Mouse (Mus musculus) cerebellum, postnatal 4 days (tissue): ENCODE results near the gene Nudt21.

Source experiments
- DNase-seq, 2 experiments: peaks; one replicate each; pipeline ENCODE4 v3.0.0; 2022; ENCODE audit warnings: low spot score in 2 of 2, mixed read lengths in 1 of 2

Nudt21 gene

DNA sequence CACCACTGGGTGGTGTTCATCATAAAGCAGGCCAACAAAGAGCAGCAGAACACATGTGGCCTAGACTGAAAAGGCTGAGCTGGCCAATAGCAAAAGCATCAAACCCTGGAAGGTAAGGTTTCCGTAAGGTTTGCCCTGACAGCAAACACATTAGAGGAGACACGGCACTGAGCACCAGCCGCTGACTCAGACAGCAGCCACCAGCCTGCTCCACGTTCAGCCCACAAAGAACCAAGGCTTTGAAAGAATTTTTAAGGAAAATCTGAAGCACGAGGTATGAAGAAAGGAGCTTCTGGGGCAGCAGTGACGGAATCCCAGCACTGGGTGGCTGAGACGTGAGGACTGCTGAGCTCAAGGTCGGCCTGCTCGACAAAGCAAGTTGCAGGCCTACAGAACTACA lies 32.7 kb downstream of the Nudt21 start:
- DNase-seq: no peak

DNA sequence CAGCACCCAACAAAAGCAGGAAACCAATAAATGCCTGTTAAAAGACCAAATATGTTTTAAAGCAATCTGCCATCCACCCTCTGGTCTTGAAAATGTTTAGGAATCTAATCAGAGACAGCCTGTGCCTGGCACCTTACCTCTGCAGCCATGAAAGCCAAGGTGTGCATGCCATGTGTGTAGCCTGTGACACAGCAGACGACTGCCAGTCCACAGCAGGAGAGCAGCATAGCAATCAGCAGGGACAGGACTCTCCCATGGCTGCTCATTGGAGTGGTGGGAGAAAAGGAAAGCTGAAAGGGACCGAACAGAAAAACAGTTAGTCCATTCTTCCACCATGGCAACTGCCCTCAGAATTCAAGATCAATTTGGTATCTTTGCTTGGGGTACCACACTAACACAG lies 37.9 kb downstream of the Nudt21 start:
- no peak for DNase-seq

DNA sequence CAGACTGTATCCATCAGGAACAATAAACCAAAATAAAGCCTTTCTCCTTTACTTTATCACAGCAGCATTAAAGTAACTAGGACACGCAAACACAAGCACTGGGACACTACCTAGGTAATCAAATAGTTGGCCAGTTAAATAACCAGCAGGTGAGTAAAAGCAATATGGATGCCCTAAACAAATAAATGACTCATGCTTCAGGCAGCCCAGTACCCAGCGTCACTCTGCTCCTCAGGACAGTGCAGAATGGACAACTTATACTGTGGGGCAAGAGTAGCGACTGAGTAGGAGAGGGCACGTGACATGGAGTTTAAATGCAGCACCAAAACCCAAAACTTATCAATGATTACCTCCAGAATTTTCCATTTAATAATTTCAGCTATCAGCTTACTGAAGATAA lies 47.1 kb downstream of the Nudt21 start:
- DNase-seq: no peak

DNA sequence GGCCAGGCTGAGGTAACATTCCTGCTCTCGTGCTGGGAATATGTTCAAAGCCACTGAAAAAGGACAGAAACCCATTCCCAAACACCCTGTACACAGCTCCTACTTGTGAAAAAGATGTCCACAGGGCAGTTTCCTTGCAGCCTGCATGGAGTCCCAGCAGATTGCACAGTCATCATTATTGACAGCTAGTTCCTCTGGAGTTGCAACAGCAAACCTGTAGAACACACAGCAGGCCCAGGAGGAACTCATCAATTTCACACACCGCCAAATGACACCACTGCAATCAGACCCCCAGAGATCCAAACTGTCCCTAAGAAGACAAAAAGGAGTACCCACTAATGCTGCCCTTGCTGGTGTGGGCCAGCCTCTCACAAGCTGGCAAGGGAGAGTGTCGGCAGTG lies 52.1 kb downstream of the Nudt21 start:
- DNase-seq: no peak

DNA sequence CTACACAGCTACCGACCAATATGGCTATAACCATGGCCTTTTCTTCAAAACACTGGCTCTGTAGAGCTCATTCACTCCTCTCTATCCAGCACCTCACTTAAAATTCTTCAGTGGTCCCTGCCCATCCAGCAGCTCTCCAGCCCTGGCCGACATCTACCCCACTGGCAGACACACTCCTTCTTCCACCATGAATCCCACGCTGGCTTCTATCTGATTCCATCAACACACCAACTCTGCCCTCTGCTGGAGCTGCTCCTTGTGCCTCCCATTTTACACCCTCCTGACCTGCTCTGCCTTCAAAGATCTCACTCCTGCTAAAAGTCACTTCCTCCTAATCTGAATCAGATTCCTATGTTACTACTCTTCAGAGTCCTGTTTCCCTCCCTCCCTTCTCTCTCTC lies 53.0 kb downstream of the Nudt21 start:
- DNase-seq: no peak

DNA sequence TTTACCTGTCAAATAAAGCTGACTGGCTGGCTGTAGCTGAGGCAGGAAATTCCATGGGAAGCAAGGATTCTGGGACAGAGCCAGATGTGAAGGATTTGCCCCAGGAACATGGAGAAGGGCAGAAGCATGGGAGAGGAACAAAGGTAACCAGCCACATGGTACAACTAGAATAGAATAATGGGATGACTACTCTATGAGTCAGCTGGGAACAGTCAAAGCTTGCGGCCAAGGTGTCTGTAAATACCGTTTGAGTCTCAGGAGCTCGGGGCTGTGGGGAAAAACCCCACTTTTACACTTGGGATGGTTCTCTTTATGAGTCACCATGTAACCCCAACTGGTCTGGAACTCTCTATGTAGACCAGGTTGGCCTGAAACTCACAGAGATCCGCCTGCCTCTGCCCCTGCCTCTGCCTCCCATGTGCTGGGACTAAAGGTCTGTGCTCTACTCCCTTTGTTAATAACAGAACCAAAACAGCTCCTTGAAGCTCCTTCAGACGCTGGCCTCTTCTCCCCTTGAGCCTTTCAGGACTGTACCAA lies 55.1 kb downstream of the Nudt21 start:
- DNase-seq: no peak

DNA sequence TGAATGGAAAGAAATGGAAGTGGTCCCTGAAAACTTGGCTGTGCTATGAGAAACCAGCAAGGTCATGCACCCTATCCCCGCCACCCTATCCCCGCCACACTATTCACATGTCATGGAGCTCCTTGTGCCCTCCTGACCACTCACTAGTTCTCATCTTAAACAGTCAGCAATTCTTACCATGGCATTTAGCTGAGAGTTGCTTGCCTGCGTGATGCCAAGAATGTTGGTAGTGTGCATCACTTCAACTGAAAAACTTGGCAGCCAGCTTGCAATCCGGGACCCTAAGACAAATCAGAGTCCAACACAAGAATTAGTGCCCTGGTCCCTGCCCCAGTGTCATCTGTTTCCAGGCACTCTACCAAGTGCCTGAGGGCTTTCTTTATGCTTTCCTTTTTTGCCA lies 56.7 kb downstream of the Nudt21 start:
- no peak for DNase-seq

DNA sequence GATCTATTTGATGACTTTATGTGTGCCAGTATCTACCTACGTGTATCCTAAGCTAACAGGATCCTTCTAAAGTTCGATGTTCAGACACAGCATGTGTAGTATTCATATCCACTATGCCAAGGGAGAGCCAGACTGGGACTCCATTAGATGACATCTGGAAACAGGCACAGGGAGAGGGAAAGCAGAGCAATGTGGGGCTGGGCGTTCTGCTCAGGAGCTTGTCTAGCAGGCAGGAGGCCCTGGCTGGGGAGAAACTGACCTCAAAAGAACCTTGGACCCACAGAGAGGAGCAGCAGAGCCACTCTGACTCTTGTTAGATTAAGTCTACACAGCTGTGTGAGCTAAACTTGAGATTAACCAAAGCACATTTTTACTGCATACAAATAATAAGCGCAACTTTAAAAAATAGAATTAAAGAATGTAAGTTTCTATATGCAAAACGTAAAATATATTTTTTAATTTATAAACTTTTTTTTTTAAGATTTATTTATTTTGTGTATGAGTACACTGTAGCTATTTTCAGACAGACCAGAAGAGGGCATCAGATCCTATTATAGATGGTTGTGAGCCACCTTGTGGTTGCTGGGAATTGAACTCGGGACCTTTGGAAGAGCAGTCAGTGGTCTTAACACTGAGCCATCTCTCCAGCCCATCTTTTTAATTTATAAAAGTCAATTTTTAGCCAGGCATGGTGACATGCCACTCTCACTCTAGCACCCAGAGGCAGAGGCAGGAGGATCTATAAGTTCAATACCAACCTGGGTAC lies 60.2 kb downstream of the Nudt21 start:
- DNase-seq: peak in 1 of 2 experiments; percentile 14

DNA sequence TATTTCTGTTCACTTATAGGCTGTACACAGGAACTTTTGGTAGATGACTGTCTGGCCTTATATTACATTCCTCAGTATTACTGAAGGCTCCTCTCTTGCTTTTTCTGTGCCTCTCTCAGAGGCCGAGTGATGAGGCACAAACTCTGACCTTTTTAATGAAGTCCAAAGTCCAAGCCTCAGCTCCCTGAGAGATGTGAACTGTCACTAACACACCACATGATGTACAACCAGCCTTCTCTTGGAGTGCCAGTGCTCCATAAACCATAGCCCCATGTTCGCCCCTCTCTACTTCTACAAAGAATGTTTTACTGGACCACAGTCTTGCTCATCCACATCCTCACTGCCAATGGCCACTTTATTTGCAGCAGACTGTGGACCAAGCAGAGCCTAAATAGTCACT lies 61.5 kb downstream of the Nudt21 start:
- DNase-seq: peak in 1 of 2 experiments; percentile 5

DNA sequence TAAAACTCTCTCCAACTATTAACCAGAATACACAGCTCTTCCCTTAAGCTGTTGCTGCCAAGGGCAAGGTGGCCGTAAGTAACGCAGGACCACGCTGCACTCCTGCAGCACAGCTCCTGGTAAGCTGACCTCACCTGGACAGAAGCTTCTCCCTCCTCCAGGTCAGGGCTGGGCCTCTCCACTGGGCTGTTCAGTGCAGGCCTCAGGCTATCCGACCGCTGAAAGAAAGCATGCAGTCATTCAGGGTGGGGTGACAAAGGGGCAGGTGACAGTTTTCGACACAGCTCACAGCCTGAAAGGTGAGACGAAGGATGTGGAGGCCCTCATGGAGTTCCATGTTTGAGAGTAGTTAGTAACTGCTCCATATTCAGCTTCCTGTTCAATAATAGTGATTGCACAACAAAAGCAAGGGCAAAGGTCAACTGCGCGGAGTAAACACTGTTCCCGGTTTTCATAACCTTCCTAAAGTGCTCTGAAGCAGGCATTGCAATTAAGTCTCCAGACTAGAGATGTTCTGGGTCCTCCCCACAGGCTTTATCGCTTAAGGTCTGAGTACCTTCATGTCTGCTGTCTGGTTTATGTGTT lies 62.1 kb downstream of the Nudt21 start:
- DNase-seq: peak in 1 of 2 experiments; percentile 10

DNA sequence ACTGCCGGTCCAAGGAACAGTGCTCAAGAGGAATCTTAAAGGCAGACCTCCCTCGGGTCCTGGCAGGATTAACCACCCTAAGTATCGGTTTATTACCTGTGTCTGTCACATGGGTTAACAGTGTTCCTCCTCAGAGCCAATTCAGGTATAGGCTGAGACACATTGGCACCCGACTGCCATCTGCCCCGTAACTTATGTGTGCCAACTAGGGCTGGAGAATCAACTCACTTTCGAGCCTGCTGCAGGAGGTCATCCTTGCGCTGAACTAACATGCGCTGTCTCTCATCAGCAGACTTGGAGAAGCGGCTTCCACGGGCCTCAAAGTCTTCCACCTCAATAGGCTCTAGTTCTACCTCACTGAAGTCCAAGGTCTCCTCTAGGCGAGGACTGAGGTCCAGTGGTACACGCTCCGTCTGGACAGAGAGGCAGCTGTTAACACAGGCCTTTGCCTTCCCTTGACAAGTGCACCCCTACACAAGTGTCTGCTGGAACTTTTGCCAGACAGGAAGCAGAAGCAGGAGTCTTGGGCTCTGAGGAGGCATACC lies 62.9 kb downstream of the Nudt21 start:
- peak in 1 of 2 experiments; percentile 19 for DNase-seq

DNA sequence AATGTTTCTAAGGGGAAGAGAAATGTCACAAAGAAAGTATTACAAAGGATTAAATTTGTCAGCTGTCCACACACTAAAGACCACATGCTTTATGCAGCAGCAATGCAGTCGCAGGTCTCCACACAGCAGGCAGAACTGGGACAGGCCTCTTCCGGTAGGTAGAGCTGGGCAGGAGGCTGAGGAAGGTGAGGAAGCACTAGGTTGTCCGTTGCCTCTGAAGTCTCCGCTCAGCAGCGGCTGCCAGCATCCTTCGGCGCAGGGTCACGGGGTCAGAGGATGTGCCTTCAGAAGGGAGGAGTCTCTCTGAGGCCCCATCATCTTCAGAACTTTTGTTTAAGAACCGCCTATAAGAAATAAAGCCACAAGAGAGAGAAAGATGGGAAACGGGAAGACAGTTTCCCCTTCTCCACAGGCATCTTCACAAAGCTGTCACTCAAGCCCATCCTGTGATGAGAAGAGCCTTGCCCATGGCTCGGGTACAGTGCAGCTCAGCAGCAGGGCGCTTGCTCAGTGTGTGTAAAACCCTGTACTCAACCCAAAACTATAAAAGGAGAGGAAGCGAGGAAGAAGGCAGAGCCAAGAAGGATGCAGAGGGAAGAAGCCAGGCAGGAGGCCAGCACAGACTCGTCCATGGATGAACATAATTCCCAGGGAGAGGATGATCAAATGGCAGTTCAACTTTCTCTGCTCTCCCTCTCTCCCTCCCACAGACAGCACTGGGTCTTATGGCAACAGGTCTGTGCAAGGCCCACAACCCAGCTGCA lies 63.7 kb downstream of the Nudt21 start:
- DNase-seq: peak; percentile 5 to 17

DNA sequence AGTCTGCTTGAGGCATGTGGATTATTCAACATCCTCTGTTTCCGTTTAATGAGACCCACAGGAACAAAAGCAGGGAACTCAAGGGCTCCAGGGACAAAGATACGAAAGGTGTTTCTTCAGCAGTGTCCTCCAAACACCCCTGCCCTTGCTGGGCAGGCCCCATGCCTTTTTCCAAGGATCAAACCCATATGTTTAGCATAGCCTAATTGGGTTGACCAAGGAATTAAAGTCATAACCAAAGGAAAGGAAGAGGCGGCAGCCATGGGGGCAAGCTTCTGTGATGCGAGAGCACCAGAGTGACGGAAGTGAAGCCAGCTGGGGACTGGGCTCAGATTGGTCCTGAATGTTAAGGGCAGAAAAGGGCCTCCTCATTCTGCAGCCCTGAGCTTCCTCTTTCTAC lies 64.6 kb downstream of the Nudt21 start:
- peak; percentile 1 to 13 for DNase-seq

DNA sequence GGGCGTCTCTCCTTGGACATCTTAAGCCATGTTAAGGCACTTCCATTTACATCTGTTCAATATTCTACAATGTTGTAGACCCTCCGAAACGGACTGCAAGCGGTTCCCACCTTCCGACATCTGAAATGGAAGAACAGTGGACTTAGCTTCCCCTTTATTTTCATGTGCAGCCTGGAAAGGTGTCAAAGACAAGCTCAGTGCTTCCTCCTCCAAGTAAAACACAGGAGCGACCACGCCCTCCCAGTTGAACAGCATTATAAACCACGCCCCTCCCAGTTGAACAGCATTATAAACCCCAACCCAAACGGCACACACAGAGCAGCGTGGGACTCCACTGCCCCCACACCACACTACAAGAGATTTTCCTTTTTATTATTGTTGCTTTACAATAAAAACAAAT lies 65.4 kb downstream of the Nudt21 start:
- DNase-seq: peak; percentile 1 to 10

DNA sequence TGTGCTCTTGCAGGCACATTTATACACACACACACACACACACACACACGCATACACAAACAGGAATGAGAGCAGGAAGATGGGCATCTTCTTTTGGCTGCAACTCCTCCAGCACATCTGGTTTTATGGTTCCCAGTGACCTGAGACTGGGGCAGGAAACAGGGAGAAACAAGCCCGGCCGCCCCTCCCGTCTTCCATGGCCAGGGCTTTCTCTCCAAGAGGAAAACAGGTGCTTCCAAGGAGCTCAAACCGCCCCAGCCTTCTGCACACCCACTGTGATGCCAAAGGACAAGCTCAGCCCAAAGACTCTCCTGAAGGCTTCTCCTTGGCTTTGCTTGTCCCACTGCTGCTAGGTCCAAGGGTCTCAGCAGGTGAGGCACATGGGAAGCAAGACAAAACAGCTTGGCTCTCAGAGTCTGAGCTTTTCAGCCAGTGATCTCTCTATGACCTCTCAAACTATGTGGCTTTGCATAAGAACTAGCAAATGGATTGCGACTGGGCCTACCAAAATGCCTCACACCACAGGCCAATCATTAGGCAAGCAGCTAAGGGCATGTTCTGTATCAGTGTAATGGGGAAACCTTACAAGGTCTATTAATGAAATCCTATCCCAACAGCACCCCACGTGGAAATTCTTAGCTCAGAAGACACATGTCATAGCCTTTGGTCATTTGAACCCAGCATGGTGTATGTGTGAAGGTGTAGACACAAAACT lies 67.0 kb downstream of the Nudt21 start:
- DNase-seq: peak; percentile 1 to 14

DNA sequence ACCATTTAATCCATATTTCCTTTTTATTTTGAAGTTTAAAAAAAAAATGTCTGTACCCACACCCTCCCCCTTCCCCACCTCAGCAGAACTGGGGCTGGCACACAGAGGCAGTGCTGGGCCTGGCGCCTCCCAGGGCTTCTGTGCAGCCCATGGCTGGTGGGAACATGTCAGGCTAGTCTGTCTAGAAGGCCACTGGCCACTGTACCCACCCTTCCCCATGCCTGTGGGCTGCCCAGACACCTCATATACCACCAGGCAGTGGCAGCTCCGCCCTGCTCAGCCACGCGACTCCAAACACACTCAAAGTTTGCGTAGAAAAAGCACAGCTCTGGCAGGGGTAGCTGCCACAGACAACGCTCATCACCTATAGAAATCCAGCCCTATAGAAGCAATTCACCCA lies 68.5 kb downstream of the Nudt21 start:
- DNase-seq: peak in 1 of 2 experiments; percentile 1
